Mouse (Mus musculus) midbrain, embryonic 14.5 days (tissue): ENCODE measurements around the gene Enkd1. TPM values are rescaled to one million over a fixed set of nuclear protein-coding genes. Genes with fewer than 3 reads are reported as not detected.

Experiments used
- ATAC-seq: fragments of 200-750 bp; cut with Nextera tagmentation; 2 replicates; pipeline ENCODE4 v1.8.0; 2017; ENCODE audit warnings: moderate number of reproducible peaks, moderate library complexity; ENCODE audit not compliant: low FRiP score, low TSS enrichment
- DNase-seq: peaks from one replicate; pipeline ENCODE4 v3.0.0-alpha.2; 2015
- H3K27ac ChIP-seq: fragments of 300-500 bp; sonication (generic); replicated peaks from 2 replicates; pipeline ENCODE4 v1.5.1; 2014; ENCODE audit warnings: mild to moderate bottlenecking, low read depth, low read length, moderate library complexity
- H3K27me3 ChIP-seq: fragments of 300-500 bp; sonication (generic); 2 replicates; pipeline ENCODE4 v1.6.1; 2014; ENCODE audit warnings: low read length, control low read depth, mixed read lengths; ENCODE audit not compliant: control insufficient read depth, insufficient read depth
- H3K36me3 ChIP-seq: fragments of 300-500 bp; sonication (generic); 2 replicates; pipeline ENCODE4 v1.6.1; 2014; ENCODE audit warnings: low read length, control low read depth; ENCODE audit not compliant: control insufficient read depth, insufficient read depth
- H3K4me1 ChIP-seq: fragments of 300-500 bp; sonication (generic); 2 replicates; pipeline ENCODE4 v1.6.1; 2014; ENCODE audit warnings: mild to moderate bottlenecking, antibody characterized with exemption, low read length, control low read depth; ENCODE audit not compliant: control insufficient read depth, insufficient read depth
- H3K4me2 ChIP-seq: fragments of 300-500 bp; sonication (generic); 2 replicates; pipeline ENCODE4 v1.6.1; 2014; ENCODE audit warnings: mild to moderate bottlenecking, low read length, moderate library complexity
- H3K4me3 ChIP-seq: fragments of 300-500 bp; sonication (generic); replicated peaks from 2 replicates; pipeline ENCODE4 v1.5.1; 2014; ENCODE audit warnings: low read depth, low read length
- H3K9ac ChIP-seq: fragments of 300-500 bp; sonication (generic); replicated peaks from 2 replicates; pipeline ENCODE4 v1.6.1; 2014; ENCODE audit warnings: mild to moderate bottlenecking, low read length, moderate library complexity
- H3K9me3 ChIP-seq: fragments of 300-500 bp; sonication (generic); 2 replicates; pipeline ENCODE4 v1.6.1; 2016; ENCODE audit warnings: low read length, control low read depth, mixed read lengths; ENCODE audit not compliant: control insufficient read depth
- WGBS: fragments of 180-500 bp; shearing (Covaris S2); extraction: QIAGEN DNeasy Blood & Tissue Kit; methylation state at CpG from one replicate; pipeline ENCODE4 v1.1.7; 2014; 5-methylcytosine and 5-hydroxymethylcytosine counted together
- polyA plus RNA-seq: library from polyadenylated mRNA; unstranded; fragments of >200 nt; fragmentation: Nextera tagmentation; extraction: Ambion mirVana; gene quantifications from 2 replicates; pipeline ENCODE4 v1.2.1, GENCODE M21; 2014

The Enkd1 gene
- polyA plus RNA-seq = 13.8 and 13.9 TPM in 2 replicates

DNA sequence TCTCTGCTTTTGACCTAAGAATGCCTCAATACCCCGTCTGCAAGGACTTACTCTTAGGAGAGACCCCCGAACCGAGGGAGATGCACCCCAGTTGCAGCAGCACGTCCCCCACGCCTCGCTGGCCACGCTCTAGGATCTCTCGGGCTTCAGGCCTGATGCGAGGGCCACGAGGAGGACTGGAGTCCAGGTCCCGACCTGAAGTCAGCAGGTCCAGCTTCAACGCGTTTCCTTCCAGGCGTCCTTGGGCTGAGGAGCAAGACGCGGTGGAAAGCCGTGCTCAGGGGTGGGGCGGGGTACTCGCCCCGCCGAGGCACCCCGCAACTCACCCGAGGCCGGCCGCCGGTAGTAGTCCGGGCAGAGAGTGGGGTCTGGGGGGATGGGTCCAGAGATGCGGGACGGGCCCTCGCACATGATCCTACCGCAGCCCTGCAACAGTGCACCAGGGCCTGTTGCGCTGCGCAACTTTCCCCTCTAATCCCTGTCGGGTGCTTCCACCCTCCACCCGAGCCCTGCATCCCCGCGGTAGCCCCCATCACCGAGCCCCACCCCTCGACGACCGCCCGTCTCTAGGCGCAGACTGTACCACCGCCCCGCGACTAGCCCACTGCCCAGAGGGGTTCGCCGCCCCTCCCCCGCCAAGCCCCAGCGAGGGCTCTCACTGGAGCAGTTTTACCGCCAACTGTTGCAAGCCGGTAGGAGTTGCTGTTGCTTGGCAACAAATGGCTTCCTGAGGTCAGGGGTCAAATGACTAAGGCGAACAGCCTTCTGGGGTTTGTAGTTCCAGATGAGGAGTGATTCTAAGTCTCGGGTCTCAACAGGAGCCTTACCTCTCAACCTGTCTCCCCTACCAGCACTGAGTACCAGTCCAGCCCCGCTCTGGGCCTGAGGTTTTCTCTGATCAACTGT is at the start of gene Enkd1, which contains the start of gene 4933405L10Rik:
Gene Enkd1, minus strand, starts transcription at position 713 of the 906 bp plus-strand sequence.
Gene 4933405L10Rik, plus strand, starts transcription at position 158 of the 906 bp plus-strand sequence.
- DNase-seq (peak; percentile 96), ATAC-seq (peak; percentile 81)
- Histone ChIP-seq H3K27ac (no peak within 1 kb of the TSS), H3K4me1 (peaks cover 12% of the 10 kb centered on the region; the same call in 1 of the 2 replicates), H3K27me3 (no peaks in the 10 kb centered on the region), H3K9me3 (no peaks in the 10 kb centered on the region), H3K9ac (peak within 1 kb of the TSS; percentile 52), H3K4me2 (peak within 1 kb of the TSS; percentile 97), H3K4me3 (peak within 1 kb of the TSS; percentile 63), H3K36me3 (peaks cover 11% of the 10 kb centered on the region; the same call in 1 of the 2 replicates)
- 1% methylated on average over 55 of the region's 55 CpGs for WGBS

DNA sequence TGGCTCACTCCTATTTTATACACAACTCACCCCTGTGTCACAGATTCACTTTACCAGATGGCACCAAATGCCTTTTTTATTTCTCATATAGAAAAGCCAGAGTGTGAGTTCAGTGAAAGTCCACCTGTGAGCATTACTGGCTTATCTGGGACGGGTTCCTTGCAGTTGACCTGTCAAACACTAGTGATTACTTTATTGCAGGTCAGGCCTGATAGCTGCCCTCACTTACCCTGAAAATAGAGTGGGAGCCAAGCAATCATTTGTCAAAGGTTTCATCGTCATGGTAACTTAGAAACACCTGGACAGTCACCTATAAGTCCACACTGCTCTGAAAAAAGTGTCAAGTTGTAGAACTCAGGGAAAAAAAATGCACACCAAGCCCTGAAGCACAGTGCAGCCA is 46.7 kb upstream of the Enkd1 start:
- WGBS = 84% methylated on average over 2 of the region's 2 CpGs
- no peak for DNase-seq
- ATAC-seq = no peak
- no peak overlapping the region for H3K9ac ChIP-seq
- H3K27ac ChIP-seq = no peak overlapping the region
- peaks cover 24% of the 10 kb centered on the region for H3K4me1 ChIP-seq
- 0 out of 2 replicates have a peak, but pooled peaks cover 2% of the 10 kb centered on the region for H3K36me3 ChIP-seq
- H3K27me3 ChIP-seq = no peaks in the 10 kb centered on the region
- no peaks in the 10 kb centered on the region for H3K9me3 ChIP-seq
- no peak overlapping the region for H3K4me3 ChIP-seq
- no peak overlapping the region for H3K4me2 ChIP-seq

DNA sequence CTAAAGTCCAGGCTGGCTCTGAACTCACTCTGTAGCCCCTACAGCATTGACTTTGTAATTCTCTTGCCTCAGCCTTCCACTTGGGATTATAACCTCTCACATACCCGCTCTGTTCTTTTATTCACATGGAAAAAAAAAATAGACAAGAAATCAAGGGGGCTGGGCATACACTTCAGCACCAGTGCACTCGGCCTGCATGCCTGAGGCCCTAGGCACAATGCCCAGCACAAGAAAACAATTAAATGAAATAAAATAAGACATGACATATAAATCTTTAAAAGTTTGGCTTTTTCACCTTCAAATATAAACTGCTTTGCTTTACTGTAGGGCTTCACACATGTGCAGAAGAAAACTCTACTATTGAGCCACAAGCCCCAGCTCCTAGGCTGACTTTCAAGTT is 45.9 kb upstream of the Enkd1 start:
- no peaks in the 10 kb centered on the region for H3K9me3 ChIP-seq
- no peak for DNase-seq
- H3K4me3 ChIP-seq = no peak overlapping the region
- WGBS = 65% methylated on average over 2 of the region's 2 CpGs
- no peak overlapping the region for H3K9ac ChIP-seq
- peaks cover 27% of the 10 kb centered on the region for H3K4me1 ChIP-seq
- H3K36me3 ChIP-seq = 0 out of 2 replicates have a peak, but pooled peaks cover 2% of the 10 kb centered on the region
- no peak overlapping the region for H3K27ac ChIP-seq
- H3K4me2 ChIP-seq = no peak overlapping the region
- no peaks in the 10 kb centered on the region for H3K27me3 ChIP-seq
- ATAC-seq = no peak

DNA sequence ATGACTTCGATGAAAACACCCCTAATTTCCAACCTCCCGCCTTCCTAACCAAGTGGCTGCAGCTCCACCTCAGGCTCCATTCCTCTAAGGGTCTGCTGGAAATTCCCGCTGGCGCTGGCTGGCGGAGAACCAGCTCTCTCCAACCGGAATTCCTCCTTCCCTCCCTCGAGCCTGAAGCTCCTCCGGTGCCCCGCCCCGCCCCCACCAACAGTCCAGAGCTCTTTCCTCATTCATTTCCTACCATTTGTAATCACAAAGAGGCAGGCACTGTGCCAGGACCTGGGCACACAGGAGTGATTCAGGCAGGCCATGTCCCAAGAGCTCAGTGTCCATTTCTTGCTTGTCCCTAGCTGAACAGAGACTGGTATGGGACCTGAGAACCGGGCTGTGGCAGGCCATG is 42.6 kb upstream of the Enkd1 start:
- no peaks in the 10 kb centered on the region for H3K27me3 ChIP-seq
- 0 out of 2 replicates have a peak overlapping the region, but pooled peaks have one; percentile 2 for H3K27ac ChIP-seq
- ATAC-seq (no peak), DNase-seq (peak; percentile 77)
- H3K9ac ChIP-seq = no peak overlapping the region
- H3K4me2 ChIP-seq = peak overlapping the region; percentile 28
- H3K4me3 ChIP-seq = no peak overlapping the region; the same call in 1 of the 2 replicates
- H3K4me1 ChIP-seq = peaks cover 15% of the 10 kb centered on the region
- peaks cover 6% of the 10 kb centered on the region; the same call in 1 of the 2 replicates for H3K36me3 ChIP-seq
- no peaks in the 10 kb centered on the region for H3K9me3 ChIP-seq
- WGBS = 12% methylated on average over 11 of the region's 11 CpGs

DNA sequence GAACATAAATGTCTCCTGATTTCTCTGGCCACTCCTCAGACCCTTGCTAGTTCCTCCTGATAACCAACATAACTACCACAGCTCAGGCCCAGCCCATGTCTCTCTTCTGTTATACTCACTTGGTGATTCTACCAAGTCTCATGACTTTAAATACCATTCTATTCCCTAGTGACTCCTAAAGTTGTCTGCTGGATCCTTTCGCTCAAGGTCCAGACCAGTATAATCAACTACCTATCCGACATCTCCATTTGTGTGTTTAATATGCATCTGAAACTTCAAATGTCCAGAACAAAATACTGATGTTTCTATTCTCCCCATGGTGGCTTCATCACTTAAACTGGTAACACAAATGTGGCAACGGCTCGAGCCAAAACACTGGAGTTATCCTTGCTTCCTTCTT is 35.3 kb upstream of the Enkd1 start:
- 92% methylated on average over 4 of the region's 4 CpGs for WGBS
- Histone ChIP-seq H3K4me2 (no peak overlapping the region), H3K4me1 (no peaks in the 10 kb centered on the region), H3K4me3 (no peak overlapping the region), H3K27me3 (no peaks in the 10 kb centered on the region), H3K27ac (no peak overlapping the region), H3K36me3 (peaks cover 6% of the 10 kb centered on the region; the same call in 1 of the 2 replicates), H3K9ac (no peak overlapping the region), H3K9me3 (no peaks in the 10 kb centered on the region)
- DNase-seq (no peak), ATAC-seq (no peak)

DNA sequence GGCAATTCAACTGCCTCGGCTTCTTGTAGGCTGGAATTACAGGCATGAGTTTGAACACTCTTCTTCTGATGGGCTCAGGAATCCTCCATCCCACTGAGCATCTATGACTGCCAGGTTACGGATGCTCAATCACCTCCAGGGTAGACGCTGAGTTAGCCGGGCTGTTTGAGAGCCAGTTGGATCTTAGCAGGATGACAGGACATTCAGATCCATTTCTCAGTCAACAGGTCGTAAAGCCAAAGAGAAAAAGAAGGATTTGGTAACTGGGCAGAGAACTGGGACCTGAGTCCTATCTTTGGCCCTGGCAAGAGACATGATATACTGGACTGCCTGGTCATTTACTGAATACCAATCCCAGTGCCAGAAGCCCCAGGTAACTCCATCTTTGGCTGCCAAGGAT is 31.2 kb upstream of the Enkd1 start:
- Histone ChIP-seq H3K36me3 (0 out of 2 replicates have a peak, but pooled peaks cover 3% of the 10 kb centered on the region), H3K4me3 (no peak overlapping the region), H3K9ac (no peak overlapping the region), H3K4me1 (no peaks in the 10 kb centered on the region), H3K27me3 (no peaks in the 10 kb centered on the region), H3K4me2 (no peak overlapping the region), H3K9me3 (no peaks in the 10 kb centered on the region), H3K27ac (no peak overlapping the region)
- DNase-seq (no peak), ATAC-seq (no peak)
- 93% methylated on average over 5 of the region's 5 CpGs for WGBS

DNA sequence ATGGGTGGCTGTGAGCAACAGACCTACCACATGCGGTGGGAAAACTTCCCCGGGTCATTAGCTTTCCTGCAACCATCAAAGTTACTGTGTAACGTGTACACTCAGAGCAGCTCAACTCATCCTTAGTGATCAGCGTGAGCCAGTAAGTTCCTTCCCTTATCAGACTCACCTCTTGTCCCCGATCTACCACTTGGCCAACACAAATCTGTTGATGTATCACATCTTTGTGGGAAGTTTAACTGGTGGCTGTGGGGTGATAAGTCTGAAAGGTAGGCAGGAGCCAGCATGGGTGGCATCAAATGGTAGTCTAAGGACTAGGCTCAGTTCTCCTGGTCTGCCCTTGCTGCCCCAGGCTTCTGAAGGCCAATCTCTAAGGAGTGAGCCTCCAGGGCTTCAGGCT is 24.2 kb upstream of the Enkd1 start:
- Histone ChIP-seq H3K9me3 (no peaks in the 10 kb centered on the region), H3K36me3 (peaks cover 14% of the 10 kb centered on the region), H3K4me3 (no peak overlapping the region), H3K4me2 (no peak overlapping the region), H3K4me1 (no peaks in the 10 kb centered on the region), H3K27me3 (no peaks in the 10 kb centered on the region), H3K9ac (no peak overlapping the region), H3K27ac (no peak overlapping the region)
- DNase-seq = no peak
- 94% methylated on average over 5 of the region's 5 CpGs for WGBS
- no peak for ATAC-seq

DNA sequence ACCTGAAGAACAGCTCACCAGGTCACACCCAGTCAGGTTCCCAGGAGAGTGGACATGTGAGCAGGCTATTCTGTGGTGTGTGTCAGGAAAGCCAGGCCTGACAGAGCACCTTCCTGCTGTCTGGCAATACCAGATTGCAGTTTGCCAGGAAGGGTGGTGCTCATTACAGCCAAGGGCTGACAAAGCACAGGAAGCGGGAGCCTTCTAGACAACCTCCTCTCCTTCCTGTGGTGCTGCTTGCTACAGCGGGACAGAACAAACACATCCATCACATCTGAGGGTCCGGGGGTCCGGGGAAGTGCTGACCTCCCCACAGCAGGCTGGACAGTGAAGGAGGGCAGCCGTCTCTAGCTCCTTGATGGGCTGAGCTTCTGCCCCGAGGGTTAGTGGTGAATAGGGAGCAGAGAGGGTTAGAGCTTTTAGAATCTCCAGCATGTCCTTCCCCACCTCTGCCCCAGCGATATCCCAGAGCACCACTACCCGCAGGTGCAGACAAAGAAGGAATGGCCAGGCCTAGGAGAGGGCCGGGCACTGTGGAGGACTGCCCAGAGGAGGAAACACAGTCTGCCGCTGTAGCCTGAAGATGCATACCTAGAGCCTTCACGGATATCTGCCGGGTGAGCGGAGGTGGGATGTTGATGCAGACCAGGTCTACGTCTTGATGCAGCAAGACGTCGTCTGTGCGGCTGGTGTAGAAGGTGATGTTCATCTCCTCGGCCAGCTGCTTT is 19.6 kb upstream of the Enkd1 start:
- WGBS = 93% methylated on average over 18 of the region's 18 CpGs

More for the DNA sequence above, 19.6 kb upstream of the Enkd1 start:
- no peaks in the 10 kb centered on the region for H3K4me1 ChIP-seq
- H3K9ac ChIP-seq = no peak overlapping the region
- no peaks in the 10 kb centered on the region for H3K9me3 ChIP-seq
- H3K36me3 ChIP-seq = peaks cover 50% of the 10 kb centered on the region
- H3K27me3 ChIP-seq = no peaks in the 10 kb centered on the region
- ATAC-seq (no peak), DNase-seq (no peak)
- H3K4me2 ChIP-seq = no peak overlapping the region
- no peak overlapping the region for H3K4me3 ChIP-seq
- no peak overlapping the region for H3K27ac ChIP-seq
